Mouse (Mus musculus) neural tube, embryonic 14.5 days (tissue): ENCODE results near the gene Prss2. TPM values are rescaled to one million over a fixed set of nuclear protein-coding genes. Genes with fewer than 3 reads are reported as not detected.

ENCODE experiments used
- ATAC-seq: fragments of 200-750 bp; cut with Nextera tagmentation; 2 replicates; pipeline ENCODE4 v1.8.0; 2017; ENCODE audit warnings: low read depth, mild to moderate bottlenecking, moderate TSS enrichment, moderate library complexity
- H3K27ac ChIP-seq: fragments of 300-500 bp; sonication (generic); 2 replicates; pipeline ENCODE4 v1.5.1; 2014; ENCODE audit warnings: low read depth, mild to moderate bottlenecking, control low read depth, low read length, moderate library complexity, mixed read lengths
- H3K27me3 ChIP-seq: fragments of 300-500 bp; sonication (generic); 2 replicates; pipeline ENCODE4 v1.6.1; 2014; ENCODE audit warnings: low read length; ENCODE audit not compliant: control insufficient read depth, insufficient read depth
- H3K36me3 ChIP-seq: fragments of 300-500 bp; sonication (generic); 2 replicates; pipeline ENCODE4 v1.6.1; 2014; ENCODE audit warnings: low read length, mixed read lengths; ENCODE audit not compliant: control insufficient read depth, insufficient read depth
- H3K4me1 ChIP-seq: fragments of 300-500 bp; sonication (generic); 2 replicates; pipeline ENCODE4 v1.6.1; 2014; ENCODE audit warnings: low read length; ENCODE audit not compliant: control insufficient read depth, insufficient read depth
- H3K4me2 ChIP-seq: fragments of 300-500 bp; sonication (generic); 2 replicates; pipeline ENCODE4 v1.6.1; 2014; ENCODE audit warnings: mild to moderate bottlenecking, low read depth, low read length, control low read depth
- H3K4me3 ChIP-seq: fragments of 300-500 bp; sonication (generic); 2 replicates; pipeline ENCODE4 v1.5.1; 2014; ENCODE audit warnings: low read depth, low read length, control low read depth, mixed read lengths
- H3K9ac ChIP-seq: fragments of 300-500 bp; sonication (generic); replicated peaks from 2 replicates; pipeline ENCODE4 v1.6.1; 2014; ENCODE audit warnings: low read depth, mild to moderate bottlenecking, control low read depth, low read length, mixed read lengths
- H3K9me3 ChIP-seq: fragments of 300-500 bp; sonication (generic); 2 replicates; pipeline ENCODE4 v1.6.1; 2016; ENCODE audit warnings: low read length; ENCODE audit not compliant: control insufficient read depth
- WGBS: fragments of 180-500 bp; shearing (Covaris S2); extraction: QIAGEN DNeasy Blood & Tissue Kit; methylation state at CpG from one replicate; pipeline ENCODE4 v1.1.7; 2014; 5-methylcytosine and 5-hydroxymethylcytosine counted together
- polyA plus RNA-seq: library from polyadenylated mRNA; unstranded; fragments of >200 nt; fragmentation: Nextera tagmentation; extraction: Ambion mirVana; gene quantifications from 2 replicates; pipeline ENCODE4 v1.2.1, GENCODE M21; 2014

The Prss2 gene
- polyA plus RNA-seq, 1 experiment from 2014 or later = not detected

DNA sequence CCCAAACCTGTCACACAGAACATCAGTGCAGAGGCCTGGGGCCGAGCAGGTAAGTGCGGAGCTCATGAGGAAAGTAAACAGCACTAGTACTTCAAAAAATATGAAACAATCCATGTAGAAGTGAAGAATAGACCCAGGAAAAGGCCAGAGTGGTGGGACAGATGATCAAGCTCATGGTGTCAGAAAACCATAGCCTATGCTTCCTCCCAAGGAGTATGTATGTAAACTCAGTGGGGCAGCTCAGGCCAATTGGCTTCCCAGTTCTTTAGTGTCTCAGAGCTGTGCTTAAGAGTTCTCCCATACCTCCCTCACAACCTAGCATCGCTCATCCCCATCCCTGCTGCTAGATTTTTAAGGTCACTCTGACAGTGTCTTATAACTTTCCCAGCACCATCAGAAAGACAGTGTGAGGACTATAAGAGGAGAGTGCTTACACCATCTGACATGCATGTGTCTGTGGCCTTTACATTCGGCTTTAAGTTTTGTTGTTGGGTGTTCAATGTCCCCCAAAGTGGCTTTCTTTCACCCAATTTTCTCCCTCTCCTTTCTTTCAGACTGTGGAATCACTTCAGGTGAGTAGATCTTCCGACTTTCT lies 25.6 kb downstream of the Prss2 start:
- 94% methylated on average over 5 of the region's 5 CpGs for WGBS

DNA sequence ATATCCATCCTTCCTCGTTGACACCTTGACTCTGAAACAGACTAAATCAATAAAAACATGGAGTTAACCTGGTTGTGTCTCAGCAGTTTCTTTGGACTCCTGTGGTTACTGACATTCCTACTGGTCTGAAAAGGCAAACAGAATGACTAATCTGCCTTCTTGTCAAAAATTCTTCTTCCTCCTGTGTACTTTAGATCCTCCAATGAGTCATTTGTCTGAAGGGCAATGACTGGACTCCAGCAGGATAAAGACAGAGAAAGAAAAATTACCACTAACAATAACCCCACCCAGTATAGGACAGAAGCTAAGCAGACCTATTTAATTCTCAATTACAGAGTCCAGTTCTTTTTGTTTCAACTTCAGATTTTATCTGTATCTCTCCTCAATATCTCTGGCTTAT lies 26.7 kb downstream of the Prss2 start:
- H3K4me3 ChIP-seq = no peak overlapping the region
- H3K27me3 ChIP-seq = no peaks in the 10 kb centered on the region
- 71% methylated on average over 1 of the region's 1 CpGs for WGBS
- no peak overlapping the region for H3K27ac ChIP-seq
- H3K36me3 ChIP-seq = no peaks in the 10 kb centered on the region
- no peak overlapping the region for H3K9ac ChIP-seq
- H3K4me1 ChIP-seq = no peaks in the 10 kb centered on the region
- no peak overlapping the region for H3K4me2 ChIP-seq
- no peaks in the 10 kb centered on the region for H3K9me3 ChIP-seq
- no peak for ATAC-seq

More for the DNA sequence above, 25.6 kb downstream of the Prss2 start:
- Histone ChIP-seq H3K36me3 (no peaks in the 10 kb centered on the region), H3K9me3 (no peaks in the 10 kb centered on the region), H3K9ac (no peak overlapping the region), H3K4me3 (no peak overlapping the region), H3K27ac (no peak overlapping the region), H3K4me1 (no peaks in the 10 kb centered on the region), H3K4me2 (no peak overlapping the region), H3K27me3 (no peaks in the 10 kb centered on the region)
- ATAC-seq = no peak

DNA sequence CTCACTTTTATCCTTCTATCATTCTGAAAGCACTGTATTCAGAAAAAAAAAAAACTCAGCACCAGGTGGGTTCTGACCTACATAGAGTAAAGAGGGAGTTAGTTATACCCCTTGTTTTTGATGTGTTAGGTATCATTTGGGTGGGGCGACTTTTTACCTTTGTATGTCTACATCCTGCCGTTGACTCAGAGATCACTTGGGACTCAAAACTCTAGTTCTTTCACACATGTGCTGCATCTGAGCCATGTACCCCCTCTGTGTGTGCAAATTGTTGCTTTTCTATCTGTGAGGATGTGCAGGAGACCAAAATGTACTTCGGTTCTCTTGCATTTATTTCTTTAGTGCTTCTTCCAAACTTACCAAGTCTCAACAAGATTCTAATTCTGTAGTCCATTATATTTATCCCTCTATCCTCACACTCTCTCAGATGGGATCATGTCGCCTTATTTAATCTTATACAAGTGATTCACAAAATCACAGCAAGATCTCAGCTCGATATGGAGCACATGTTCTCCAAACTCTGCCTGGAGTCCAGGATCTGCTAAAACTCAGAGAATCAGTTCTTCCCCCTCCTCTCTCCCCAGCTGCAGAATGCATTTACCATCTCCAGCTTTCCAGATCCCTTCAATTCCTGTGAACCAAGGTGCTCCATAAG lies 31.9 kb downstream of the Prss2 start:
- no peaks in the 10 kb centered on the region for H3K27me3 ChIP-seq
- 93% methylated on average over 5 of the region's 5 CpGs for WGBS
- H3K4me3 ChIP-seq = no peak overlapping the region
- no peaks in the 10 kb centered on the region for H3K36me3 ChIP-seq
- no peak overlapping the region for H3K27ac ChIP-seq
- no peak overlapping the region for H3K9ac ChIP-seq
- no peak overlapping the region for H3K4me2 ChIP-seq
- no peak for ATAC-seq
- H3K4me1 ChIP-seq = no peaks in the 10 kb centered on the region
- no peaks in the 10 kb centered on the region for H3K9me3 ChIP-seq

- Histone ChIP-seq H3K27me3 (no peaks in the 10 kb centered on the region), H3K9me3 (no peaks in the 10 kb centered on the region)
These were observed 32.9 kb downstream of the Prss2 start for GRCm38 (mm10) chr6:41554295-41555169.

DNA sequence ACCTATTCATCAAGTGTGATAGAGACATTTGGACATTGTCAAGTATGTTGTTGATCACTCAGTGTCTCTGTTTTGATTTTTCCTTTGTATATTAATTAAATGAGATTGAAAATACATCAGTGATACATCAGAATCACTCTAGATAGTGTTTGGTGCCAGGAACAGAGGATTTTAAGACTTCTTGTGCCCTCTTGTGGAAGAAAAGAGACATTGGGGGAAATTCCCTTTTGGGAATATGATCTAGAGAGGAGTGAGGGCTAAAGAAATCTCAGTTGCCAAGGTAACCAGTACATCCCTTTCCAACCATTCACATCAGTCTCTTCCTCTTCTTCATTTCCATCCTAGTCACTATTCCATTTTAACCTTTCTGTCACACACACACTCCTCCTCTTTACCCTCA lies 34.8 kb downstream of the Prss2 start:
- ATAC-seq = peak; percentile 69; the same call in 1 of the 2 replicates
- H3K4me1 ChIP-seq = no peaks in the 10 kb centered on the region
- no peak overlapping the region for H3K27ac ChIP-seq
- no peaks in the 10 kb centered on the region for H3K9me3 ChIP-seq
- no peak overlapping the region for H3K4me3 ChIP-seq
- no peaks in the 10 kb centered on the region for H3K36me3 ChIP-seq
- H3K4me2 ChIP-seq = no peak overlapping the region
- H3K27me3 ChIP-seq = no peaks in the 10 kb centered on the region
- no peak overlapping the region for H3K9ac ChIP-seq

More at GRCm38 (mm10) chr6:41554295-41555169, 32.9 kb downstream of the Prss2 start:
- WGBS = 82% methylated on average over 7 of the region's 7 CpGs
- no peak overlapping the region for H3K4me3 ChIP-seq
- H3K9ac ChIP-seq = no peak overlapping the region
- H3K4me2 ChIP-seq = no peak overlapping the region
- H3K36me3 ChIP-seq = no peaks in the 10 kb centered on the region
- no peaks in the 10 kb centered on the region for H3K4me1 ChIP-seq
- no peak for ATAC-seq
- no peak overlapping the region for H3K27ac ChIP-seq

- Histone ChIP-seq H3K27me3 (no peaks in the 10 kb centered on the region), H3K4me1 (no peaks in the 10 kb centered on the region), H3K27ac (no peak overlapping the region), H3K9ac (no peak overlapping the region), H3K36me3 (no peaks in the 10 kb centered on the region), H3K4me2 (no peak overlapping the region), H3K4me3 (no peak overlapping the region), H3K9me3 (no peaks in the 10 kb centered on the region)
- WGBS = 88% methylated on average over 5 of the region's 5 CpGs
- no peak for ATAC-seq
These were observed 35.9 kb downstream of the Prss2 start for GRCm38 (mm10) chr6:41557468-41557867.

DNA sequence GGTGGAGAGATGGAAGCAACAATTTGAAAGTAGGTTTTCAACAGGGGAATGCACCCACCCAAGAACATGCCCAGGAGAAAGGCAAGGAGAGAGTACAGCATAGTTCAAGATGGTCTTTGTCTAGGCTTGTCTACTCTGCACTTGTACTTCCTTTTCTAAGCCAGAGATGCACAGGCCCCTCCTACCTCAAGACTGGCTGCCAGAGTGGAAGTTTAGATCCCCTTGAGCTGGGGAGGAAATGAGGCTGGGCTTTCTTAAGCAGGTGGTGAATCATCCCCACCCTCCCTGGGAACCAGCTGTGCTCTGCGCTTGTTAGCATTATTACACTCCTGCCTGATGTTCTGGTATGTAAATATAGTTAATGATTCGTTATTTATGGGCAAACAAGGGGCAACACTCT lies 36.7 kb downstream of the Prss2 start:
- H3K4me1 ChIP-seq = no peaks in the 10 kb centered on the region
- H3K4me3 ChIP-seq = no peak overlapping the region
- H3K36me3 ChIP-seq = no peaks in the 10 kb centered on the region
- no peaks in the 10 kb centered on the region for H3K27me3 ChIP-seq
- no peak overlapping the region for H3K4me2 ChIP-seq
- no peak overlapping the region for H3K27ac ChIP-seq
- no peak overlapping the region for H3K9ac ChIP-seq
- no peaks in the 10 kb centered on the region for H3K9me3 ChIP-seq
- 27% methylated on average over 2 of the region's 2 CpGs for WGBS
- ATAC-seq = no peak

DNA sequence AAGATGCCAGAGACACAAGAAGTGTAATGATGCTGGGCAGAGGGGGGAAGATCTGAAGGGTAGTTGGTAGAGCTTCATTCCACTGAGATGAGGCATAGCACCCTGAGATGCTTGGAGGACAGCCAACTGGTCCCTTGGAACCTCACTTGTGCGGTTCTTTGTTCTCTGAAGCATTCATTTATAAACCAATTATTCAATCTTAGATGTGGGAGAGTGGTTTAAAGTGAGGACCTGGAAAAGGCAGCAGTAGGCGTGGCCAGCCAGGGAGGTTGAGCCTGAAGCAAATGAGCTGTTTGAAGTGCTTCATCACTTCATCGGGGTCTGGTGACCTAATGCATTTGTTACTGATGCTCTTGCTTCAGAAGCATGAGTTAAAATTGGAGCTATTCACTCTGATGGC lies 37.7 kb downstream of the Prss2 start:
- Histone ChIP-seq H3K27ac (no peak overlapping the region), H3K4me3 (no peak overlapping the region), H3K4me1 (no peaks in the 10 kb centered on the region), H3K36me3 (no peaks in the 10 kb centered on the region), H3K9me3 (no peaks in the 10 kb centered on the region), H3K4me2 (no peak overlapping the region), H3K27me3 (no peaks in the 10 kb centered on the region), H3K9ac (no peak overlapping the region)
- ATAC-seq = no peak
- WGBS = 59% methylated on average over 3 of the region's 3 CpGs

GRCm38 (mm10) chr6:41560273-41560672 lies 38.7 kb downstream of the Prss2 start:
- Histone ChIP-seq H3K9ac (no peak overlapping the region), H3K27me3 (no peaks in the 10 kb centered on the region), H3K36me3 (no peaks in the 10 kb centered on the region), H3K9me3 (no peaks in the 10 kb centered on the region), H3K4me3 (no peak overlapping the region), H3K4me2 (no peak overlapping the region), H3K4me1 (no peaks in the 10 kb centered on the region), H3K27ac (no peak overlapping the region)
- WGBS = 81% methylated on average over 2 of the region's 2 CpGs
- no peak for ATAC-seq
